Mouse (Mus musculus): ENCODE results near the gene Aacs. TPM values are rescaled to one million over a fixed set of nuclear protein-coding genes. Genes with fewer than 3 reads are reported as not detected.

Aacs gene
- polyA plus RNA-seq, 1 experiment from 2014 or later, result 13.7 TPM

DNA sequence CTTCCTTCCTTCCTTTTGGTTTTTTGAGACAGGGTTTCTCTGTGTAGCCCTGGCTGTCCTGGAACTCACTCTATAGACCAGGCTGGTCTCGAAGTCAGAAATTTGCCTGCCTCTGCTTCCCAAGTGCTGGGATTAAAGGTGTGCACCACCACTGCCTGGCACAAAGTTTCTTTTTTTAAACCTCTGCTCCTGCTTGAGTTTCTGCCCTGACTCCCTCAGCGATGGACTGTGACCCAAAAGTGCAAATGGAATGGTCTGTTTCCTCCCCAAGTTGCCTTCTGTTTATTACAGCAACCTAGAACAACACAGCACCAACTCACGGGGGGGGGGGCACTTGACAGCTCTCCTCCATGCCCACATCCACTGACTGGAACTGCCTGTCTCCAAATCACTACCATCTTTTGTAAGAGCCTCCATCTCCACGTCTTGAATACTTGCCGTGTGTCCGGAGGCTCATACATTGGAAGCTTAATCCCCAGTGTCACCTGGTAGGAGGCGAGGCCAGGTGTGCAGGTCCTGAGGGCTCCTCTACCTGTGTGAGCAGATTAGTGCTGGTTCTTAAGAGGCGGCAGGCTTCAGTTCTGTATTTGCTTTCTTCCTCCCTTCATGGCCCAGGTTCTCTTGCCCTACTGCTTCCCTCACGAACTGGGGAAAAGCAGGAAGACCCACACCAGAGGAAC is 2.7 kb upstream of the Aacs start:
- Histone ChIP-seq H3K4me1 (replicated peaks; ENCODE audit: control insufficient read depth, insufficient read depth, low read length) (0 out of 2 replicates have a peak, but pooled peaks cover 7% of the 10 kb centered on the region), H3K4me2 (replicated peaks; ENCODE audit: low read depth) (no peak overlapping the region), H3K36me3 (ENCODE audit: control insufficient read depth, insufficient read depth) (no peaks in the 10 kb centered on the region), H3K27me3 (replicated peaks; ENCODE audit: control insufficient read depth, insufficient read depth, low read length) (no peaks in the 10 kb centered on the region), H3K4me3 (ENCODE audit: low read depth, low read length) (no peak overlapping the region), H3K9ac (ENCODE audit: low read depth, low read length) (no peak overlapping the region), H3K9me3 (ENCODE audit: control insufficient read depth) (no peaks in the 10 kb centered on the region), H3K27ac (ENCODE audit: low read depth, low read length) (no peak overlapping the region)
- WGBS, result 72% methylated on average over 9 of the region's 9 CpGs
- ATAC-seq, result no peak
- no peak for TF ChIP-seq CTCF (IDR thresholded peaks at IDR 0.05; ENCODE audit: low read depth)

DNA sequence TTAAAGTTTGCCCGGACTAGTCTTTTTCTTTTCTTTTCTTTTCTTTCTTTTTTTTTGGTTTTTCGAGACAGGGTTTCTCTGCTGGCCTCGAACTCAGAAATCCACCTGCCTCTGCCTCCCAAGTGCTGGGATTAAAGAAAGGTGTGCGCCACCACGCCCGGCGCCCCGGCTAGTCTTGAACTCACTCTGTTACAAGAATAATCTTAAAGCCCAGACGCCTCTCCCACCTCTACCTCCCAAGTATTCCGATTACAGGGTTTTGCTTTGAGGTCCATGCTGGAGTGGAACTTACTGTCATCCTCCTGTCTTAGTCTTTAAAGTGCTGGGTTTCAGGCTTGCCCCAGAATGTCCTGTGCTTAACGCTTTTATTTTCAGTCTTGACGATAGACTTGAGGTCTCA is 584 bp upstream of the Aacs start:
- 61% methylated on average over 12 of the region's 12 CpGs for WGBS
- H3K27me3 ChIP-seq (replicated peaks; ENCODE audit: control insufficient read depth, insufficient read depth, low read length), result no peaks in the 10 kb centered on the region
- 0 out of 2 replicates have a peak, but pooled peaks cover 7% of the 10 kb centered on the region for H3K4me1 ChIP-seq (replicated peaks; ENCODE audit: control insufficient read depth, insufficient read depth, low read length)
- TF ChIP-seq CTCF (IDR thresholded peaks at IDR 0.05; ENCODE audit: low read depth), result no peak
- H3K9ac ChIP-seq (ENCODE audit: low read depth, low read length), result no peak overlapping the region
- H3K36me3 ChIP-seq (ENCODE audit: control insufficient read depth, insufficient read depth), result no peaks in the 10 kb centered on the region
- no peak overlapping the region for H3K27ac ChIP-seq (ENCODE audit: low read depth, low read length)
- peak overlapping the region; percentile 98 for H3K4me2 ChIP-seq (replicated peaks; ENCODE audit: low read depth)
- H3K9me3 ChIP-seq (ENCODE audit: control insufficient read depth), result no peaks in the 10 kb centered on the region
- peak overlapping the region; percentile 83 for H3K4me3 ChIP-seq (ENCODE audit: low read depth, low read length)
- ATAC-seq, result no peak

DNA sequence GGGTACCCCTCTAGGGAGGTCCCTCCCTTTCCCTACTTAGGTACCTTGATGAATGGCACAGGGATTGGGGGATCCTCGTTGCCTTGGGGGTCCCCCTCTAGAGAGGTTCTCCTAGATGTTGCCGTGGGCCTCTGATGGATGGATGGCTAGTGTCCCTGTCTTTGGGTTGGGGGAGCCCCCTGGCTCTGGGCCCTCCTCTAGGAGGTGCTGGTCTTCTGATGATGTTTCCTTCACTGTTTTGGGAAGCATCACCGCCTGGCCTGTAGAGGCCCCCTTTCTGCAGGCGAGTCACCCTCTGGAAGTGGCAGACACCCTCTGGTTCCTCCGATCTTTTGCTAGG is 642 bp downstream of the Aacs start:
- Histone ChIP-seq H3K27me3 (replicated peaks; ENCODE audit: control insufficient read depth, insufficient read depth, low read length) (no peaks in the 10 kb centered on the region), H3K9me3 (ENCODE audit: control insufficient read depth) (no peaks in the 10 kb centered on the region), H3K4me3 (ENCODE audit: low read depth, low read length) (peak overlapping the region; percentile 83), H3K36me3 (ENCODE audit: control insufficient read depth, insufficient read depth) (no peaks in the 10 kb centered on the region), H3K4me1 (replicated peaks; ENCODE audit: control insufficient read depth, insufficient read depth, low read length) (0 out of 2 replicates have a peak, but pooled peaks cover 7% of the 10 kb centered on the region), H3K27ac (ENCODE audit: low read depth, low read length) (0 out of 2 replicates have a peak overlapping the region, but pooled peaks have one; percentile 64), H3K9ac (ENCODE audit: low read depth, low read length) (peak overlapping the region; percentile 69), H3K4me2 (replicated peaks; ENCODE audit: low read depth) (peak overlapping the region; percentile 98)
- no peak; the same call in 1 of the 2 replicates for ATAC-seq
- WGBS, result 8% methylated on average over 5 of the region's 5 CpGs
- peak; percentile 43 for TF ChIP-seq CTCF (IDR thresholded peaks at IDR 0.05; ENCODE audit: low read depth)

DNA sequence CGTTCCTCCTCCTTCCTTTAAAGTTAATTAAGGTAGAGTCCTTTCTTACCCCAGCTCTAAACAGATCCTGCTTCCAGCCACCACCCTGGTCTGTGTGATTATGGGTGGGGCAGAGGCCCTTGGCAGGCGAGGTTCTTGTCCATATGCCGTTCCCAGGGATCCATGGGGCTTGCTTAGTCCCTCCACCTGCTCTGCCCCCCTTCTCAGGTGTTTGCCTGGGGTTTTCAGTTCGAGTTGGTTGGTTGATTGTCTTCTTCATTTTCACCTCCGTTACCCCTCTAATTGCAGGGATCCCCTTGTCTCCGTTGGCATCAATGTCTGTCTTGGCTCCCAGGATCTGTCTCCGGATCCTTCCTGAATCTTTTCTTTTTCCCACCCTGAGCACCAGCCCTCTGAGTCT is 1.2 kb downstream of the Aacs start:
- WGBS, result 35% methylated on average over 7 of the region's 7 CpGs
- no peak for ATAC-seq

DNA sequence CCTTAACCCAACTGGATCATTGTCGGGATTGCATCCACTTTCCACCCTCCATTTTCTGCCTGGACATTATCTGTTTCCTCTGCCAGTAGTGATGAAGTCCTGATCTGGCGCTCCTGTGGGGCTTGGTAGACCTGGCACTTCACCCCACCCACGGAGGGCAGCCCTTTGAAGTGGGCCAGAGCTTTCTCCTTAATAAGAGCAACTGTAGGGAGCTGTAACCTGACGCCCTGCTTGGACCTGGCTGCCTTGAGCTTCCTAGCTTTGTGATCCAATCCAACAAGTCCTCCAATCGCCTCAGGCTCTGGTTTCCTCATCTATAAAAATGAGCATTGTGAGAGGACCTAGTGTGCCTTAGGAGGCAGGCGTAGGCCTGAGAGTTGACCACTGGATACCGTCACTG is 1.9 kb downstream of the Aacs start:
- H3K27me3 ChIP-seq (replicated peaks; ENCODE audit: control insufficient read depth, insufficient read depth, low read length), result no peaks in the 10 kb centered on the region
- no peaks in the 10 kb centered on the region; the same call in 1 of the 2 replicates for H3K36me3 ChIP-seq (ENCODE audit: control insufficient read depth, insufficient read depth)
- WGBS, result 61% methylated on average over 7 of the region's 7 CpGs
- H3K27ac ChIP-seq (ENCODE audit: low read depth, low read length), result no peak overlapping the region
- H3K4me1 ChIP-seq (replicated peaks; ENCODE audit: control insufficient read depth, insufficient read depth, low read length), result 0 out of 2 replicates have a peak, but pooled peaks cover 7% of the 10 kb centered on the region
- H3K4me3 ChIP-seq (ENCODE audit: low read depth, low read length), result no peak overlapping the region
- H3K4me2 ChIP-seq (replicated peaks; ENCODE audit: low read depth), result peak overlapping the region; percentile 98
- TF ChIP-seq CTCF (IDR thresholded peaks at IDR 0.05; ENCODE audit: low read depth), result no peak
- H3K9me3 ChIP-seq (ENCODE audit: control insufficient read depth), result no peaks in the 10 kb centered on the region
- no peak for ATAC-seq
- H3K9ac ChIP-seq (ENCODE audit: low read depth, low read length), result no peak overlapping the region

More for the DNA sequence above, 1.2 kb downstream of the Aacs start:
- Histone ChIP-seq H3K4me3 (ENCODE audit: low read depth, low read length) (peak overlapping the region; percentile 83), H3K4me1 (replicated peaks; ENCODE audit: control insufficient read depth, insufficient read depth, low read length) (0 out of 2 replicates have a peak, but pooled peaks cover 7% of the 10 kb centered on the region), H3K27me3 (replicated peaks; ENCODE audit: control insufficient read depth, insufficient read depth, low read length) (no peaks in the 10 kb centered on the region), H3K27ac (ENCODE audit: low read depth, low read length) (peak overlapping the region; percentile 4; the same call in 1 of the 2 replicates), H3K9me3 (ENCODE audit: control insufficient read depth) (no peaks in the 10 kb centered on the region), H3K4me2 (replicated peaks; ENCODE audit: low read depth) (peak overlapping the region; percentile 98), H3K36me3 (ENCODE audit: control insufficient read depth, insufficient read depth) (no peaks in the 10 kb centered on the region), H3K9ac (ENCODE audit: low read depth, low read length) (peak overlapping the region; percentile 69; the same call in 1 of the 2 replicates)
- TF ChIP-seq CTCF (IDR thresholded peaks at IDR 0.05; ENCODE audit: low read depth), result no peak

GRCm38 (mm10) chr5:125478037-125478436 is 2.4 kb downstream of the Aacs start:
- Histone ChIP-seq H3K27me3 (replicated peaks; ENCODE audit: control insufficient read depth, insufficient read depth, low read length) (no peaks in the 10 kb centered on the region), H3K36me3 (ENCODE audit: control insufficient read depth, insufficient read depth) (peaks cover 4% of the 10 kb centered on the region; the same call in 1 of the 2 replicates), H3K4me3 (ENCODE audit: low read depth, low read length) (no peak overlapping the region), H3K9me3 (ENCODE audit: control insufficient read depth) (no peaks in the 10 kb centered on the region), H3K4me2 (replicated peaks; ENCODE audit: low read depth) (peak overlapping the region; percentile 98; the same call in 1 of the 2 replicates), H3K4me1 (replicated peaks; ENCODE audit: control insufficient read depth, insufficient read depth, low read length) (0 out of 2 replicates have a peak, but pooled peaks cover 7% of the 10 kb centered on the region), H3K9ac (ENCODE audit: low read depth, low read length) (no peak overlapping the region), H3K27ac (ENCODE audit: low read depth, low read length) (no peak overlapping the region)
- TF ChIP-seq CTCF (IDR thresholded peaks at IDR 0.05; ENCODE audit: low read depth), result no peak
- WGBS, result 68% methylated on average over 7 of the region's 7 CpGs
- no peak for ATAC-seq
